In the genomic region with DNA sequence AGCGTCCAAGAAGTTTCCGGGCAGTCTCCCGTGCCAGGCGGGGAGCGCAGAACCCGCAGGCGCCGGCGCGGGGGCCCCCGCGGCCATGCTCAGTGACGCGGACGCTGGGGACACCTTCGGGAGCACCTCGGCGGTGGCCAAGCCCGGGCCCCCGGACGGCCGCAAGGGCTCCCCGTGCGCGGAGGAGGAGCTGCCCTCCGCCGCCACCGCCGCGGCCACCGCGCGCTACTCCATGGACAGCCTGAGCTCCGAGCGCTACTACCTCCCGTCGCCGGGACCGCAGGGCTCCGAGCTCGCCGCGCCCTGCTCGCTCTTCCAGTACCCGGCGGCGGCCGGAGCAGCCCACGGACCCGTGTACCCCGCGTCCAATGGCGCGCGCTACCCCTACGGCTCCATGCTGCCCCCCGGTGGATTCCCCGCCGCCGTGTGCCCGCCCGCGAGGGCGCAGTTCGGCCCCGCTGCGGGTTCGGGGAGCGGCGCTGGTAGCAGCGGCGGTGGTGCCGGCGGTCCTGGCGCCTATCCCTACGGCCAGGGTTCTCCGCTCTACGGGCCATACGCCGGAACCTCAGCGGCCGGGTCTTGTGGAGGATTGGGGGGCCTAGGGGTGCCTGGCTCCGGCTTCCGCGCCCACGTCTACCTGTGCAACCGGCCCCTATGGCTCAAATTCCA, we compare ENCODE assay signal across 8 mouse cellular contexts. TPM values are rescaled to one million over a fixed set of nuclear protein-coding genes. Genes with fewer than 3 reads are reported as not detected.
DNase-seq lines count a peak whose midpoint lies in the region; ATAC-seq lines count a peak whose summit lies in the region.

No protein-coding gene starts in this region.

- peak overlapping the region; percentile 67 for H3K4me2 ChIP-seq in forebrain, embryonic 16.5 days (ENCODE audit: low read length)
- H3K4me2 ChIP-seq in midbrain, embryonic 14.5 days (ENCODE audit: low read length), result peak overlapping the region; percentile 52

- peak overlapping the region; percentile 61 for H3K9ac ChIP-seq in forebrain, embryonic 16.5 days (replicated peaks; ENCODE audit: low read depth, low read length)
- H3K9ac ChIP-seq in midbrain, embryonic 14.5 days (replicated peaks; ENCODE audit: low read length), result no peak overlapping the region

- H3K4me1 ChIP-seq in forebrain, embryonic 16.5 days (replicated peaks; ENCODE audit: control insufficient read depth, insufficient read depth, low read length), result peaks cover 36% of the 10 kb centered on the region
- peaks cover 17% of the 10 kb centered on the region; the same call in 1 of the 2 replicates for H3K4me1 ChIP-seq in midbrain, embryonic 14.5 days (ENCODE audit: control insufficient read depth, insufficient read depth, low read length)

- H3K9me3 ChIP-seq in forebrain, embryonic 16.5 days (ENCODE audit: control insufficient read depth, low read length), result no peaks in the 10 kb centered on the region
- H3K9me3 ChIP-seq in midbrain, embryonic 14.5 days (ENCODE audit: control insufficient read depth, low read length), result no peaks in the 10 kb centered on the region

- H3K27me3 ChIP-seq in forebrain, embryonic 16.5 days (replicated peaks; ENCODE audit: control insufficient read depth, insufficient read depth, low read length), result peaks cover 51% of the 10 kb centered on the region
- H3K27me3 ChIP-seq in midbrain, embryonic 14.5 days (ENCODE audit: control insufficient read depth, insufficient read depth, low read length), result peaks cover 91% of the 10 kb centered on the region

- H3K27ac ChIP-seq in forebrain, embryonic 16.5 days (ENCODE audit: low read length), result peak overlapping the region; percentile 10
- H3K27ac ChIP-seq in midbrain, embryonic 14.5 days (replicated peaks; ENCODE audit: low read depth, low read length), result no peak overlapping the region

- peak; percentile 59 for ATAC-seq in cerebellum, adult (ENCODE audit: insufficient number of reproducible peaks, low FRiP score, low TSS enrichment)
- peak; percentile 48 for ATAC-seq in forebrain, embryonic 16.5 days
- no peak; the same call in 1 of the 2 replicates for ATAC-seq in midbrain, embryonic 14.5 days (ENCODE audit: low FRiP score, low TSS enrichment)

- peak; percentile 39 for DNase-seq in ovary, postnatal 36 days (ENCODE audit: low spot score)
- no peak for DNase-seq in ovary, adult 18-20 months (ENCODE audit: low spot score)
- peak; percentile 45 for DNase-seq in kidney, postnatal 14 days
- DNase-seq in midbrain, embryonic 14.5 days, result peak; percentile 63
- no peak for DNase-seq in frontal cortex, adult 2 months (ENCODE audit: extremely low spot score in 1 of 2, low spot score in 1 of 2)
- DNase-seq in layer of hippocampus, adult 9-10 months (ENCODE audit: low spot score), result no peak

- under 1% methylated on average over 81 of the region's 87 CpGs for WGBS in forebrain, embryonic 16.5 days
- WGBS in midbrain, embryonic 14.5 days, result under 1% methylated on average over 86 of the region's 87 CpGs

- H3K36me3 ChIP-seq in forebrain, embryonic 16.5 days (ENCODE audit: control insufficient read depth, insufficient read depth), result no peaks in the 10 kb centered on the region
- no peaks in the 10 kb centered on the region for H3K36me3 ChIP-seq in midbrain, embryonic 14.5 days (ENCODE audit: control insufficient read depth, insufficient read depth, low read length)

- H3K4me3 ChIP-seq in forebrain, embryonic 16.5 days (replicated peaks; ENCODE audit: low read length), result peak overlapping the region; percentile 51
- H3K4me3 ChIP-seq in midbrain, embryonic 14.5 days (replicated peaks; ENCODE audit: low read depth, low read length), result peak overlapping the region; percentile 30

RNA-seq across cellular contexts. Expression of a gene that starts 1.0 kb away (rescaled TPM):
- polyA plus RNA-seq in forebrain, embryonic 16.5 days (2015; fragmentation: Nextera tagmentation; extraction: Ambion mirVana), result 18.0 and 24.4 TPM in 2 replicates
- polyA plus RNA-seq in midbrain, embryonic 14.5 days (2014; fragmentation: Nextera tagmentation; extraction: Ambion mirVana), result 1.6 and 1.9 TPM in 2 replicates
- 28.9 and 29.1 TPM in 2 replicates for polyA plus RNA-seq in frontal cortex, adult 2 months (2012; rRNA removed)

RNA-seq across cellular contexts. Expression of a gene that starts 27.1 kb away (rescaled TPM):
- polyA plus RNA-seq in forebrain, embryonic 16.5 days (2015; fragmentation: Nextera tagmentation; extraction: Ambion mirVana), result 51.3 and 57.4 TPM in 2 replicates
- polyA plus RNA-seq in midbrain, embryonic 14.5 days (2014; fragmentation: Nextera tagmentation; extraction: Ambion mirVana), result 47.8 and 53.3 TPM in 2 replicates
- polyA plus RNA-seq in frontal cortex, adult 2 months (2012; rRNA removed), result 70.4 and 71.5 TPM in 2 replicates

Comparison
In these comparisons a context has a peak if more than half of its experiments do, and no peak if none do; other contexts are left out.
1. DNase-seq: peak in ovary, postnatal 36 days (single experiment), kidney, postnatal 14 days (single experiment) and midbrain, embryonic 14.5 days (single experiment); none in ovary, adult 18-20 months (single experiment), frontal cortex, adult 2 months (0 of 2) and layer of hippocampus, adult 9-10 months (single experiment).